Mouse (Mus musculus): ENCODE measurements around the gene Gm20767. TPM values are rescaled to one million over a fixed set of nuclear protein-coding genes. Genes with fewer than 3 reads are reported as not detected.
"Not testable (repeated sequence)": the region's sequence is repeated elsewhere in the genome, so short reads cannot be mapped to it uniquely, and the experiment has no call there.

Gm20767 gene
- polyA plus RNA-seq, 1 experiment from 2014 or later, result not detected

- not testable (repeated sequence) for H3K27me3 ChIP-seq (ENCODE audit: control insufficient read depth, insufficient read depth, low read length); H3K36me3 ChIP-seq (ENCODE audit: control insufficient read depth, insufficient read depth, low read length); DNase-seq (ENCODE audit: low spot score); ATAC-seq (ENCODE audit: insufficient read depth, low FRiP score, low TSS enrichment); H3K9ac ChIP-seq (ENCODE audit: low read length); H3K4me2 ChIP-seq (ENCODE audit: low read depth); H3K9me3 ChIP-seq (ENCODE audit: control insufficient read depth, low read length); H3K4me1 ChIP-seq (ENCODE audit: control insufficient read depth, insufficient read depth, low read length); H3K27ac ChIP-seq (ENCODE audit: low read depth, low read length); H3K4me3 ChIP-seq (ENCODE audit: low read depth, low read length)
- WGBS, result 72% methylated on average over 3 of the region's 3 CpGs
Observed at GRCm38 (mm10) chr13:120150589-120150988, 10.5 kb downstream of the Gm20767 start.

GRCm38 (mm10) chr13:120168301-120168700 lies 28.3 kb downstream of the Gm20767 start:
- WGBS, result 55% methylated on average over 5 of the region's 5 CpGs
- not testable (repeated sequence) for H3K27ac ChIP-seq (ENCODE audit: low read depth, low read length); H3K27me3 ChIP-seq (ENCODE audit: control insufficient read depth, insufficient read depth, low read length); DNase-seq (ENCODE audit: low spot score); ATAC-seq (ENCODE audit: insufficient read depth, low FRiP score, low TSS enrichment); H3K9me3 ChIP-seq (ENCODE audit: control insufficient read depth, low read length); H3K4me2 ChIP-seq (ENCODE audit: low read depth); H3K36me3 ChIP-seq (ENCODE audit: control insufficient read depth, insufficient read depth, low read length); H3K4me3 ChIP-seq (ENCODE audit: low read depth, low read length); H3K9ac ChIP-seq (ENCODE audit: low read length); H3K4me1 ChIP-seq (ENCODE audit: control insufficient read depth, insufficient read depth, low read length)

- WGBS, result 79% methylated on average over 4 of the region's 4 CpGs
- H3K4me3 ChIP-seq (ENCODE audit: low read depth, low read length); H3K4me1 ChIP-seq (ENCODE audit: control insufficient read depth, insufficient read depth, low read length); H3K27ac ChIP-seq (ENCODE audit: low read depth, low read length); H3K4me2 ChIP-seq (ENCODE audit: low read depth); H3K9ac ChIP-seq (ENCODE audit: low read length); H3K9me3 ChIP-seq (ENCODE audit: control insufficient read depth, low read length); ATAC-seq (ENCODE audit: insufficient read depth, low FRiP score, low TSS enrichment); H3K27me3 ChIP-seq (ENCODE audit: control insufficient read depth, insufficient read depth, low read length); DNase-seq (ENCODE audit: low spot score); H3K36me3 ChIP-seq (ENCODE audit: control insufficient read depth, insufficient read depth, low read length): not testable (repeated sequence)
Observed at GRCm38 (mm10) chr13:120172133-120172532, 32.1 kb downstream of the Gm20767 start, which contains the start of gene Gm21818. Gene Gm21818, plus strand, starts transcription at chr13:120172433.

- not testable (repeated sequence) for ATAC-seq (ENCODE audit: insufficient read depth, low FRiP score, low TSS enrichment); H3K27me3 ChIP-seq (ENCODE audit: control insufficient read depth, insufficient read depth, low read length); H3K4me2 ChIP-seq (ENCODE audit: low read depth); H3K27ac ChIP-seq (ENCODE audit: low read depth, low read length); H3K9me3 ChIP-seq (ENCODE audit: control insufficient read depth, low read length); H3K36me3 ChIP-seq (ENCODE audit: control insufficient read depth, insufficient read depth, low read length); H3K4me3 ChIP-seq (ENCODE audit: low read depth, low read length); H3K9ac ChIP-seq (ENCODE audit: low read length); H3K4me1 ChIP-seq (ENCODE audit: control insufficient read depth, insufficient read depth, low read length); DNase-seq (ENCODE audit: low spot score)
- 80% methylated on average over 6 of the region's 8 CpGs for WGBS
Observed at GRCm38 (mm10) chr13:120196189-120196821, 56.3 kb downstream of the Gm20767 start.

Other genes with a start within 250 kb of the Gm20767 start
- gene Tcstv1, start 245.5 kb upstream of the Gm20767 start, polyA plus RNA-seq (2014; fragmentation: Nextera tagmentation; extraction: Ambion mirVana), result not detected in 2 replicates
- gene Gm21761, start 211.0 kb upstream of the Gm20767 start, polyA plus RNA-seq (2014; fragmentation: Nextera tagmentation; extraction: Ambion mirVana), result not detected in 2 replicates
- gene B020031M17Rik, start 189.4 kb upstream of the Gm20767 start, polyA plus RNA-seq (2014; fragmentation: Nextera tagmentation; extraction: Ambion mirVana), result not detected in 2 replicates
- not detected in 2 replicates for gene Gm36079, start 113.2 kb upstream of the Gm20767 start, polyA plus RNA-seq (2014; fragmentation: Nextera tagmentation; extraction: Ambion mirVana)
- gene Gm21188, start 88.1 kb upstream of the Gm20767 start, polyA plus RNA-seq (2014; fragmentation: Nextera tagmentation; extraction: Ambion mirVana), result not detected in 2 replicates
- not detected in 2 replicates for gene Gm21818, start 32.2 kb downstream of the Gm20767 start, polyA plus RNA-seq (2014; fragmentation: Nextera tagmentation; extraction: Ambion mirVana)
- gene Gm21762, start 75.7 kb downstream of the Gm20767 start, polyA plus RNA-seq (2014; fragmentation: Nextera tagmentation; extraction: Ambion mirVana), result not detected in 2 replicates
- gene Gm21731, start 98.9 kb downstream of the Gm20767 start, polyA plus RNA-seq (2014; fragmentation: Nextera tagmentation; extraction: Ambion mirVana), result not detected in 2 replicates
- not detected in 2 replicates for gene AF067061, start 122.9 kb downstream of the Gm20767 start, polyA plus RNA-seq (2014; fragmentation: Nextera tagmentation; extraction: Ambion mirVana)
- not detected in 2 replicates for gene BC147527, start 160.1 kb downstream of the Gm20767 start, polyA plus RNA-seq (2014; fragmentation: Nextera tagmentation; extraction: Ambion mirVana)
- gene Tcstv3, start 176.6 kb downstream of the Gm20767 start, polyA plus RNA-seq (2014; fragmentation: Nextera tagmentation; extraction: Ambion mirVana), result not detected in 2 replicates

Data from neural tube, embryonic 11.5 days (tissue).